Mouse (Mus musculus) midbrain, embryonic 14.5 days (tissue): ENCODE measurements around the gene Kcnma1. TPM values are rescaled to one million over a fixed set of nuclear protein-coding genes. Genes with fewer than 3 reads are reported as not detected.

ENCODE experiments used
- ATAC-seq: fragments of 200-750 bp; cut with Nextera tagmentation; 2 replicates; pipeline ENCODE4 v1.8.0; 2017; ENCODE audit warnings: moderate number of reproducible peaks, moderate library complexity; ENCODE audit not compliant: low FRiP score, low TSS enrichment
- DNase-seq: peaks from one replicate; pipeline ENCODE4 v3.0.0-alpha.2; 2015
- H3K27ac ChIP-seq: fragments of 300-500 bp; sonication (generic); replicated peaks from 2 replicates; pipeline ENCODE4 v1.5.1; 2014; ENCODE audit warnings: mild to moderate bottlenecking, low read depth, low read length, moderate library complexity
- H3K27me3 ChIP-seq: fragments of 300-500 bp; sonication (generic); 2 replicates; pipeline ENCODE4 v1.6.1; 2014; ENCODE audit warnings: low read length, control low read depth, mixed read lengths; ENCODE audit not compliant: control insufficient read depth, insufficient read depth
- H3K36me3 ChIP-seq: fragments of 300-500 bp; sonication (generic); 2 replicates; pipeline ENCODE4 v1.6.1; 2014; ENCODE audit warnings: low read length, control low read depth; ENCODE audit not compliant: control insufficient read depth, insufficient read depth
- H3K4me1 ChIP-seq: fragments of 300-500 bp; sonication (generic); 2 replicates; pipeline ENCODE4 v1.6.1; 2014; ENCODE audit warnings: mild to moderate bottlenecking, antibody characterized with exemption, low read length, control low read depth; ENCODE audit not compliant: control insufficient read depth, insufficient read depth
- H3K4me2 ChIP-seq: fragments of 300-500 bp; sonication (generic); 2 replicates; pipeline ENCODE4 v1.6.1; 2014; ENCODE audit warnings: mild to moderate bottlenecking, low read length, moderate library complexity
- H3K4me3 ChIP-seq: fragments of 300-500 bp; sonication (generic); replicated peaks from 2 replicates; pipeline ENCODE4 v1.5.1; 2014; ENCODE audit warnings: low read depth, low read length
- H3K9ac ChIP-seq: fragments of 300-500 bp; sonication (generic); replicated peaks from 2 replicates; pipeline ENCODE4 v1.6.1; 2014; ENCODE audit warnings: mild to moderate bottlenecking, low read length, moderate library complexity
- H3K9me3 ChIP-seq: fragments of 300-500 bp; sonication (generic); 2 replicates; pipeline ENCODE4 v1.6.1; 2016; ENCODE audit warnings: low read length, control low read depth, mixed read lengths; ENCODE audit not compliant: control insufficient read depth
- WGBS: fragments of 180-500 bp; shearing (Covaris S2); extraction: QIAGEN DNeasy Blood & Tissue Kit; methylation state at CpG from one replicate; pipeline ENCODE4 v1.1.7; 2014; 5-methylcytosine and 5-hydroxymethylcytosine counted together
- polyA plus RNA-seq: library from polyadenylated mRNA; unstranded; fragments of >200 nt; fragmentation: Nextera tagmentation; extraction: Ambion mirVana; gene quantifications from 2 replicates; pipeline ENCODE4 v1.2.1, GENCODE M21; 2014

Gene Kcnma1
- polyA plus RNA-seq, 1 experiment from 2014 or later: 17.8 TPM

GRCm38 (mm10) chr14:23995831-23996230 is 18.5 kb downstream of the Kcnma1 start:
- Histone ChIP-seq H3K27me3 (no peaks in the 10 kb centered on the region), H3K36me3 (no peaks in the 10 kb centered on the region), H3K4me2 (no peak overlapping the region), H3K9me3 (no peaks in the 10 kb centered on the region), H3K9ac (no peak overlapping the region), H3K4me1 (no peaks in the 10 kb centered on the region), H3K27ac (no peak overlapping the region), H3K4me3 (no peak overlapping the region)
- 91% methylated on average over 3 of the region's 3 CpGs for WGBS
- DNase-seq (no peak), ATAC-seq (no peak)

- H3K9ac ChIP-seq: no peak overlapping the region
- WGBS: 89% methylated on average over 7 of the region's 7 CpGs
- no peak overlapping the region for H3K4me2 ChIP-seq
- no peak for ATAC-seq
- no peaks in the 10 kb centered on the region for H3K27me3 ChIP-seq
- no peak overlapping the region for H3K4me3 ChIP-seq
- H3K36me3 ChIP-seq: no peaks in the 10 kb centered on the region
- no peak for DNase-seq
- no peak overlapping the region for H3K27ac ChIP-seq
- no peaks in the 10 kb centered on the region for H3K9me3 ChIP-seq
- no peaks in the 10 kb centered on the region for H3K4me1 ChIP-seq
These were observed 23.4 kb downstream of the Kcnma1 start for GRCm38 (mm10) chr14:23990871-23991270.

GRCm38 (mm10) chr14:23989696-23990095 is 24.6 kb downstream of the Kcnma1 start:
- Histone ChIP-seq H3K27me3 (no peaks in the 10 kb centered on the region), H3K4me2 (no peak overlapping the region), H3K4me1 (no peaks in the 10 kb centered on the region), H3K4me3 (no peak overlapping the region), H3K36me3 (no peaks in the 10 kb centered on the region), H3K9me3 (no peaks in the 10 kb centered on the region), H3K9ac (no peak overlapping the region), H3K27ac (no peak overlapping the region)
- WGBS: 81% methylated on average over 11 of the region's 11 CpGs
- no peak for ATAC-seq
- no peak for DNase-seq

DNA sequence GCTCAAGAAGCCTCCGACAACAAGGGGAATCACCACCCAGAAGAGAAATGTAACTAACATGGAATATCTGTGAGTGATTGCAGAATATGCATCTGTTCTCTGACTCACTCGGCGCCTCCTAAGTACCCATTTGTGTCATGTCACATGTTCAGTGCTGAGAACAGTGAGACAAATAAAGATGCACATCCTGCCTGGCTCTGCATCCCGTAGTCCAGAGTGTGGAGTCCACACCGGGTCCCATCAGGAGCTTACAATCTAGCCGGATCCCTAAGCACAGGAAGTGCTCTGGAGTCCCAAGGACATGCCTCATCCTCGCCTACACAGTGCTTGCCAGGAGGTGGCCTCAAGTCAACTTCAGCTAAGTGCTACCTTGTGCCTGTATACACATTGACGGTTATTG is 32.1 kb downstream of the Kcnma1 start:
- WGBS: 89% methylated on average over 8 of the region's 8 CpGs
- no peak overlapping the region for H3K4me3 ChIP-seq
- no peaks in the 10 kb centered on the region for H3K4me1 ChIP-seq
- no peaks in the 10 kb centered on the region for H3K36me3 ChIP-seq
- H3K4me2 ChIP-seq: no peak overlapping the region
- no peak for ATAC-seq
- no peaks in the 10 kb centered on the region for H3K27me3 ChIP-seq
- H3K27ac ChIP-seq: no peak overlapping the region
- H3K9me3 ChIP-seq: no peaks in the 10 kb centered on the region
- no peak overlapping the region for H3K9ac ChIP-seq
- no peak for DNase-seq

- H3K9ac ChIP-seq: no peak overlapping the region
- no peaks in the 10 kb centered on the region for H3K27me3 ChIP-seq
- H3K27ac ChIP-seq: no peak overlapping the region
- H3K36me3 ChIP-seq: no peaks in the 10 kb centered on the region
- WGBS: 95% methylated on average over 2 of the region's 2 CpGs
- no peaks in the 10 kb centered on the region for H3K9me3 ChIP-seq
- H3K4me1 ChIP-seq: no peaks in the 10 kb centered on the region
- no peak overlapping the region for H3K4me2 ChIP-seq
- no peak for ATAC-seq
- no peak for DNase-seq
- no peak overlapping the region for H3K4me3 ChIP-seq
These were observed 39.6 kb downstream of the Kcnma1 start for GRCm38 (mm10) chr14:23974685-23975084.

DNA sequence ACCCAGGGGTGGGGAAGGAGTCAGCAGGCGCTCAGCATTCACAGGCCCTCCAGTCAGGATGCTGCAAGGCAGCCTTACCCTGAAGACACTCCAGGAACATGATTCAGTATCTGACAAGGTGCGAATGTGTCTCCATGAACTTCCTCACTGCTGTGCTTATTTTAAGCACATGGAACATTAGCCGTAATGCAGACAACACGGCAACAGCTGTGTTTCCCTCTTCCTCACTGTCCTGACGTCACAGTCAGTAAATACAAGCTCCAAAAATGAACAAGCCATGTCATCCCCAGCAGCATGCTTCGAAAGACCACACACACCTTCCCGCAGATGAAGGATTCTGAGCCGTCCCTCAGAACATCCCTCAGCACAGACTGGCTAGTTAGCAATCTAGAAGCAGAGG is 47.8 kb downstream of the Kcnma1 start:
- Histone ChIP-seq H3K4me3 (no peak overlapping the region), H3K9me3 (no peaks in the 10 kb centered on the region), H3K27ac (no peak overlapping the region), H3K27me3 (no peaks in the 10 kb centered on the region), H3K4me2 (no peak overlapping the region), H3K36me3 (no peaks in the 10 kb centered on the region), H3K9ac (no peak overlapping the region), H3K4me1 (no peaks in the 10 kb centered on the region)
- WGBS: 88% methylated on average over 8 of the region's 8 CpGs
- ATAC-seq: no peak
- no peak for DNase-seq

DNA sequence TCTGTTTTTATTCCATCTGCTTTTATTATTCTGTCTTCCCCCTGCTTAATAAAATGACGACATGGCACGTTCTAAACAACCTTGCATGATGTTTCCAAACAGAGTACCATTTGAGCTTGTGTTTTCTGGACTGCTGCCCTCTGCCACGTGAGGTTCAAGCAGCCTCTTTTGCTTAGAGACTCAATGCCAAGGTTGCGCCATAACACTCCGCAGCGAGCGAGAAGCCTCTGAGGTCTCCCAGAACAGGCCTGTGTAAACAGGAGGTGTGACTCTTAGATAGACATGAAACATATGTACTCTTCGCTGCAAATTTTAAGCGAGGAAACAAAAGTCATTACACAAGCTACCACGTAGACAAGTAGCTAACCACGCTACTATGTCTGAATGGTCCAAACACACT is 55.2 kb downstream of the Kcnma1 start:
- Histone ChIP-seq H3K4me2 (no peak overlapping the region), H3K4me1 (no peaks in the 10 kb centered on the region), H3K36me3 (no peaks in the 10 kb centered on the region), H3K27me3 (no peaks in the 10 kb centered on the region), H3K9ac (no peak overlapping the region), H3K4me3 (no peak overlapping the region), H3K27ac (no peak overlapping the region), H3K9me3 (no peaks in the 10 kb centered on the region)
- whole genome bisulfite sequencing: 88% methylated on average over 11 of the region's 11 CpGs
- ATAC-seq (no peak), DNase-seq (no peak)

- 78% methylated on average over 4 of the region's 4 CpGs for WGBS
- no peak for ATAC-seq
These were observed 57.0 kb downstream of the Kcnma1 start for GRCm38 (mm10) chr14:23957270-23957669.

DNA sequence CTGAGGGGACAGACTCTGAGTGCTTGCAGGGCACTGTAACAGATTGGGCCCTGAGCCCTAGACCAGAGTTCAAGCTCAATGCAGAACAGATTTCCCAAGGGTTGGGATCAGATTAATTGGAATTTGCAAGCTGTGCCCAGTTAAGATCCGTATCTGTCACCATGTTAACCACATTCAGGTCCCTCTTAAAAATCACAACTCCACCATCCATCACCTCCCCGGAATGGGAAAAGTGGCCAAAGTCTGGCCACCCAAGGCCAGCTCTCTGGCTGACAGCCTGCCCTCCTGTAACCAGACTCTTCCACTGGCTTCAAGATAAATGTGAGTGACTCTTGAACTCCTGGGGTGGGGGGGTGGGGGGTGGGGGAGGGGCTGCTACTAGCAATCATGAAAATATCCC is 70.4 kb downstream of the Kcnma1 start:
- no peak for ATAC-seq
- DNase-seq: no peak

More at GRCm38 (mm10) chr14:23957270-23957669, 57.0 kb downstream of the Kcnma1 start:
- H3K9ac ChIP-seq: no peak overlapping the region
- H3K27me3 ChIP-seq: no peaks in the 10 kb centered on the region
- H3K4me2 ChIP-seq: no peak overlapping the region
- no peaks in the 10 kb centered on the region for H3K9me3 ChIP-seq
- H3K36me3 ChIP-seq: no peaks in the 10 kb centered on the region
- no peak overlapping the region for H3K27ac ChIP-seq
- no peak overlapping the region for H3K4me3 ChIP-seq
- no peak for DNase-seq
- H3K4me1 ChIP-seq: no peaks in the 10 kb centered on the region

More for the DNA sequence above, 70.4 kb downstream of the Kcnma1 start:
- H3K9me3 ChIP-seq: no peaks in the 10 kb centered on the region
- H3K4me3 ChIP-seq: no peak overlapping the region
- H3K27ac ChIP-seq: no peak overlapping the region
- WGBS: 56% methylated on average over 2 of the region's 2 CpGs
- H3K4me1 ChIP-seq: no peaks in the 10 kb centered on the region
- H3K27me3 ChIP-seq: no peaks in the 10 kb centered on the region
- H3K4me2 ChIP-seq: no peak overlapping the region
- no peaks in the 10 kb centered on the region for H3K36me3 ChIP-seq
- H3K9ac ChIP-seq: no peak overlapping the region
